Mouse (Mus musculus): ENCODE results near the gene Plxna1. TPM values are rescaled to one million over a fixed set of nuclear protein-coding genes. Genes with fewer than 3 reads are reported as not detected.

Gene Plxna1
- total and polyA plus RNA-seq, 3 experiments = 7.2 to 25.8 TPM; not detected in 1

DNA sequence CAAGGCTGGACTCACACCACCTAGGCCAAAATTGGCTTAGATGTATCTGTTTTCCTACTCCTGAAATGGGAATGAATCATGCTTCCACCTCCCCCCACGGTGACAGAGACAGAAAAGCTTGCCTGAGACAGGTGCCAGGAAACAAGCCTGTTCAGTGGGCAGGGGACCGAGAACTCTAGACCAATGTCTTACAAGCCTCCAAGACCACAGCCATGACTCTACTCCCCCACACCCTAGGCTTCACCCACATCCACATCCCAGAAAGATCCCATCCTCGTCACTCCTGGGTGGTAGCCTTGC is 17.0 kb downstream of the Plxna1 start:
- Histone ChIP-seq H3K9me3 (replicated peaks; ENCODE audit: insufficient read depth, low read length) (no peaks in the 10 kb centered on the region), H3K9ac (ENCODE audit: control insufficient read depth, low read depth, low read length, poor library complexity, severe bottlenecking) (no peak overlapping the region), H3K27me3 (ENCODE audit: control insufficient read depth in 1 of 2, insufficient read depth in 2 of 2, low read length in 2 of 2) (no peaks in the 10 kb centered on the region), H3K4me1 (ENCODE audit: control insufficient read depth in 1 of 2, insufficient read depth in 2 of 2, low read length in 2 of 2) (no peaks in the 10 kb centered on the region), H3K36me3 (ENCODE audit: control insufficient read depth in 1 of 2, insufficient read depth in 2 of 2, low read length in 2 of 2) (no peaks in the 10 kb centered on the region; a peak in 1 of 4 replicates), H3K4me3 (ENCODE audit: control insufficient read depth in 1 of 2, insufficient read depth in 1 of 2, low read depth in 2 of 2, low read length in 2 of 2) (no peak overlapping the region), H3K27ac (ENCODE audit: control insufficient read depth, low read depth, low read length) (no peak overlapping the region), H3K79me2 (ENCODE audit: control insufficient read depth, insufficient read depth, low read length, poor library complexity) (no peaks in the 10 kb centered on the region)
- DNase-seq (ENCODE audit: low read depth, low spot score) = no peak
- TF ChIP-seq MXI1 (IDR thresholded peaks at IDR 0.05; ENCODE audit: low read depth, low read length) = no peak
- no peak for TF ChIP-seq MEF2A (IDR thresholded peaks at IDR 0.05; ENCODE audit: extremely low read depth, insufficient replicate concordance, low read depth, low read length, poor library complexity, severe bottlenecking)
- no peak for TF ChIP-seq JUND (IDR thresholded peaks at IDR 0.05; ENCODE audit: low read depth, low read length)
- no peak for TF ChIP-seq POLR2A (IDR thresholded peaks at IDR 0.05; ENCODE audit: control insufficient read depth in 1 of 2, insufficient read depth in 1 of 2, low read depth in 1 of 2, low read length in 2 of 2, poor library complexity in 1 of 2)
- no peak for TF ChIP-seq POLR2AphosphoS2 (IDR thresholded peaks at IDR 0.05; ENCODE audit: low read length)
- TF ChIP-seq CTCF (IDR thresholded peaks at IDR 0.05 in 2 of 3, conservative IDR thresholded peaks at IDR 0.05 in 1 of 3; ENCODE audit: control insufficient read depth in 1 of 3, insufficient read depth in 1 of 3, low read depth in 2 of 3, low read length in 3 of 3, poor library complexity in 1 of 3, severe bottlenecking in 1 of 3) = no peak
- no peak for TF ChIP-seq BHLHE40 (IDR thresholded peaks at IDR 0.05; ENCODE audit: borderline replicate concordance, low read depth, low read length)
- no peak for TF ChIP-seq GABPA (IDR thresholded peaks at IDR 0.05; ENCODE audit: low read depth, low read length)
- no peak for TF ChIP-seq ETS1 (IDR thresholded peaks at IDR 0.05; ENCODE audit: low read depth, low read length)
- TF ChIP-seq SMC3 (IDR thresholded peaks at IDR 0.05; ENCODE audit: low read depth, low read length) = no peak
- TF ChIP-seq RCOR1 (IDR thresholded peaks at IDR 0.05; ENCODE audit: low read depth, low read length) = no peak
- no peak for TF ChIP-seq MAZ (IDR thresholded peaks at IDR 0.05; ENCODE audit: low read depth, low read length)

- TF ChIP-seq ZC3H11A (IDR thresholded peaks at IDR 0.05; ENCODE audit: low read depth, low read length) (no peak), SMC3 (IDR thresholded peaks at IDR 0.05; ENCODE audit: low read depth, low read length) (no peak), ELF1 (IDR thresholded peaks at IDR 0.05; ENCODE audit: low read depth, low read length) (no peak), MYC (IDR thresholded peaks at IDR 0.05; ENCODE audit: low read depth, low read length) (no peak), CTCF (IDR thresholded peaks at IDR 0.05 in 2 of 3, conservative IDR thresholded peaks at IDR 0.05 in 1 of 3; ENCODE audit: control insufficient read depth in 1 of 3, insufficient read depth in 1 of 3, low read depth in 2 of 3, low read length in 3 of 3, poor library complexity in 1 of 3, severe bottlenecking in 1 of 3) (no peak), GATA1 (IDR thresholded peaks at IDR 0.05; ENCODE audit: low read depth, low read length) (no peak), CHD1 (IDR thresholded peaks at IDR 0.05; ENCODE audit: low read depth, low read length) (no peak), SIN3A (IDR thresholded peaks at IDR 0.05; ENCODE audit: low read length) (no peak), MAX (IDR thresholded peaks at IDR 0.05; ENCODE audit: low read length) (no peak), USF2 (IDR thresholded peaks at IDR 0.05; ENCODE audit: borderline replicate concordance in 1 of 2, insufficient read depth in 1 of 2, low read depth in 1 of 2, low read length in 2 of 2) (no peak), MAFK (IDR thresholded peaks at IDR 0.05; ENCODE audit: borderline replicate concordance, low read depth, low read length) (no peak), MAZ (IDR thresholded peaks at IDR 0.05; ENCODE audit: low read depth, low read length) (no peak), UBTF (IDR thresholded peaks at IDR 0.05; ENCODE audit: borderline replicate concordance, insufficient read depth, low read depth, low read length) (no peak), E2F4 (IDR thresholded peaks at IDR 0.05; ENCODE audit: borderline replicate concordance, low read depth, low read length) (no peak), CHD2 (IDR thresholded peaks at IDR 0.05; ENCODE audit: low read length) (no peak), POLR2AphosphoS5 (IDR thresholded peaks at IDR 0.05; ENCODE audit: borderline replicate concordance, low read depth, low read length) (no peak), TCF12 (IDR thresholded peaks at IDR 0.05; ENCODE audit: low read depth, low read length) (no peak), ZNF384 (IDR thresholded peaks at IDR 0.05; ENCODE audit: low read depth, low read length) (no peak)
- H3K27me3 ChIP-seq (ENCODE audit: control insufficient read depth in 1 of 2, insufficient read depth in 2 of 2, low read length in 2 of 2) = no peaks in the 10 kb centered on the region
- no peak overlapping the region for H3K9ac ChIP-seq (ENCODE audit: control insufficient read depth, low read depth, low read length, poor library complexity, severe bottlenecking)
- H3K4me1 ChIP-seq (ENCODE audit: control insufficient read depth in 1 of 2, insufficient read depth in 2 of 2, low read length in 2 of 2) = no peaks in the 10 kb centered on the region
- no peak overlapping the region for H3K27ac ChIP-seq (ENCODE audit: control insufficient read depth, low read depth, low read length)
- no peaks in the 10 kb centered on the region for H3K9me3 ChIP-seq (replicated peaks; ENCODE audit: insufficient read depth, low read length)
- DNase-seq (ENCODE audit: low read depth, low spot score) = no peak
- H3K36me3 ChIP-seq (ENCODE audit: control insufficient read depth in 1 of 2, insufficient read depth in 2 of 2, low read length in 2 of 2) = no peaks in the 10 kb centered on the region; a peak in 1 of 4 replicates
- no peak overlapping the region for H3K4me3 ChIP-seq (ENCODE audit: control insufficient read depth in 1 of 2, insufficient read depth in 1 of 2, low read depth in 2 of 2, low read length in 2 of 2)
- H3K79me2 ChIP-seq (ENCODE audit: control insufficient read depth, insufficient read depth, low read length, poor library complexity) = no peaks in the 10 kb centered on the region
These were observed 17.6 kb downstream of the Plxna1 start for GRCm38 (mm10) chr6:89344613-89345485.

Data from MEL (cell line).